Mouse (Mus musculus) small intestine, adult 2 months (tissue): ENCODE measurements at regions not wholly inside any gene's neighbourhood (a gene's known extent, or its start where the extent isn't known, plus 50 kb on each side); places are given as distances from the start of the nearest gene placed in this dataset.

Experiments
- CTCF ChIP-seq: fragments of 200-500 bp; IDR thresholded peaks from 2 replicates; pipeline ENCODE4 v1.5.1; 2012; ENCODE audit warnings: low read depth, mild to moderate bottlenecking, control low read depth, inconsistent platforms, low read length, moderate library complexity, mixed read lengths; ENCODE audit not compliant: insufficient replicate concordance, insufficient read length; ENCODE audit errors: extremely low read depth
- POLR2A ChIP-seq: fragments of 200-500 bp; IDR thresholded peaks from 2 replicates; pipeline ENCODE4 v1.6.1; 2012; ENCODE audit warnings: low read depth, mild to moderate bottlenecking, control low read depth, inconsistent platforms, low read length, moderate library complexity

DNA sequence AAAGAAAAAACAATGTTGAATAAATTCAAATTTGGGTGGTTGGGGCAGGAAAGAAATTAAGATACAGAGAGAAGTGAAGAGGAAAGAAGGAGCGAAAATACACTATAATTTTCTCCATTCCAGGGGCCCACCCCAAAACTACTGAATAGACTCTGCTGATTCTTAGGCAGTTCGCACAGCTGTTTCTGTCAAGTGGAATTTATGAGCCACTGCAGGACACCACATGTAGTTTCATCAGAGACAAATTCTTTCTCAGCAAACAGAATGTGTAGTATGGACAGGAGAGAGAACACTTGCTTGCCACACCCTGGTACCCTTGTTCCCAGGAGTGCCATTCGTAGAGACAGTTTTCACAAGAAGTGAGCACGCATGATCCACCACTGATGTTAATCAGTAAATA is 760.2 kb upstream of the A1bg start:
- TF ChIP-seq CTCF (no peak), POLR2A (no peak)
